Mouse (Mus musculus) liver, adult (tissue): ENCODE measurements around the gene Dohh.

ENCODE experiments used
- GATA4 ChIP-seq: IDR thresholded peaks from 2 replicates; pipeline ENCODE4 v1.6.1; 2014; ENCODE audit warnings: mild to moderate bottlenecking, low read length; ENCODE audit not compliant: insufficient replicate concordance

Gene Dohh

DNA sequence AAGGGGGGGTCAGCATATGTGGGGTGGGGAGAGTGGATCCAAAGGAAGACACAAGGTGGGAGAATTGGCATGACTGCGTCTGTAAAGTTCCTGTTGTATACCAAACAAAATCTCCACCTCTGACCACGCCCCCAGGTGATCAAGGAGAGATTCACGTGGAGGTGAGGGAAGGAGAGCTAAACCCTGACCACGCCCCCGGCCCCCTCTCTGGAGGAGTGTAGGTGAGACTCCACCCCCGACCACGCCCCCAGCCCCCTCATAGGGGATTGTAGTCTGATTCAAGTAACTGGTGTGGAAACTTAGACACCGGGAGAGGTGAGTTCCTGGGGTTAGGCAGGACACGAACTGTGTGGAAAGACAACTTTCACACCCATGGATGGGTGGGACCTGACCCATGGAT, 19.9 kb downstream of the Dohh start:
- TF ChIP-seq GATA4 = no peak

- peak; percentile 35; the same call in 1 of the 2 replicates for TF ChIP-seq GATA4
Measured at GRCm38 (mm10) chr10:81404720-81405119, 20.5 kb downstream of the Dohh start.

GRCm38 (mm10) chr10:81405588-81406201, 21.5 kb downstream of the Dohh start:
- TF ChIP-seq GATA4 = no peak

GRCm38 (mm10) chr10:81406504-81407440, 22.5 kb downstream of the Dohh start:
- TF ChIP-seq GATA4 = no peak

GRCm38 (mm10) chr10:81407539-81408423, 23.6 kb downstream of the Dohh start:
- peak; percentile 82; the same call in 1 of the 2 replicates for TF ChIP-seq GATA4

DNA sequence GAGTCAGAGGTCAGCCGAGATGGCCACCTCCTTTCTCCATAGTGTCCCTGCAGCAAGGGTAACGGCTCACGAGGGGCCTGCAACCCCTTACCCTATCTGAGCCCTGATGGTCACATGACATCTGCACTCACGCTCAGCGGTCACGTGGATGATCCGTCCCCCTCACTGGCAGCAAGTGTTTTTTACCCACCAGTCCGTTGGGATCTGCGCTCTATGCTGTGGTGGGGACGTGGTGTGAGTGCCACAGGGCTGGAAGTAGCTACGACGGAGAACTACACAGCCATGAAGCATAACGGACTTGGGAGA, 24.1 kb downstream of the Dohh start:
- no peak for TF ChIP-seq GATA4

DNA sequence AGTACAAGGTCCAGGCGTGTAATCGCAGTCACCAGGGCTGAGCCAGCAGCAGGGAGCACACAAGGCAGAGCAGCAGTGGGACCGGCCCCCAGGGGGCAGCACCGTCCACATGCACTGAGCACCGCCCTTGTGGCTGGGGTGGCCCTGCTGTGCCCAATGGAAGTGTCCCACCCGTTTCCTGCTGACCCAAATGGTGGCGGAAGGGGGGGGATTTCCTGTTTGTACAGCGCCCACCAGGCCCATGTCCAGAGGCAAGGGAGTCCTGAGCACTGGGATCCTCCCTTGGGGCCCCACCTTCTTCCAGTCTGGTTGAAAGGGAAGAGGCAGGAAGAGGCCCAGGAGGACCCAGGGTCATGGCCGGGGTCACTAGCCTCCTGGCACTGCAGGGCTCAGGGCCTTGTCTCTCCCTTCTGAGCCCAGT, 24.7 kb downstream of the Dohh start:
- peak; percentile 54; the same call in 1 of the 2 replicates for TF ChIP-seq GATA4

GRCm38 (mm10) chr10:81409330-81409729, 25.1 kb downstream of the Dohh start:
- TF ChIP-seq GATA4 = no peak

DNA sequence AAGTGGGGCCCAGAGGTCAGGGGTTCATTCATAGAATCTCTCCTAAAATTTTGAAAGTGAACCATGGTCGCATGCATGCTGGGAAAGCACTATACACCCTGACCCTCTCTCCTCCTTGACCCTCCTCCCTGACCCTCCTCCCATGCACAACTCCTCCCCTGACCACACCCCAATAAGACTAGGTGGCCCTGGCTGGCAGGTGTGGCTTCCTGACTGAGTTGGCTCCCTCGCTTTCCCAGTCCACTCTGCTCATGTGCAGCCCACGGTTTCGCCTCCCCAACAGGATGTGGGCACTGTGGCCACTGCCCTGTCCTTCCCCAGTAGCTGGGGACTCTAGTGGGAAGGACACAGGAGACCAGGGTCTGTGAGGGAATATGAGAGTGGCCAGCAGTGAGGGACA, 26.1 kb downstream of the Dohh start:
- TF ChIP-seq GATA4 = no peak

- no peak for TF ChIP-seq GATA4
Measured at GRCm38 (mm10) chr10:81410981-81411380, 26.8 kb downstream of the Dohh start.

- 0 out of 2 replicates have a peak, but pooled peaks have one; percentile 10 for TF ChIP-seq GATA4
Measured at GRCm38 (mm10) chr10:81411471-81412400, 27.5 kb downstream of the Dohh start.

DNA sequence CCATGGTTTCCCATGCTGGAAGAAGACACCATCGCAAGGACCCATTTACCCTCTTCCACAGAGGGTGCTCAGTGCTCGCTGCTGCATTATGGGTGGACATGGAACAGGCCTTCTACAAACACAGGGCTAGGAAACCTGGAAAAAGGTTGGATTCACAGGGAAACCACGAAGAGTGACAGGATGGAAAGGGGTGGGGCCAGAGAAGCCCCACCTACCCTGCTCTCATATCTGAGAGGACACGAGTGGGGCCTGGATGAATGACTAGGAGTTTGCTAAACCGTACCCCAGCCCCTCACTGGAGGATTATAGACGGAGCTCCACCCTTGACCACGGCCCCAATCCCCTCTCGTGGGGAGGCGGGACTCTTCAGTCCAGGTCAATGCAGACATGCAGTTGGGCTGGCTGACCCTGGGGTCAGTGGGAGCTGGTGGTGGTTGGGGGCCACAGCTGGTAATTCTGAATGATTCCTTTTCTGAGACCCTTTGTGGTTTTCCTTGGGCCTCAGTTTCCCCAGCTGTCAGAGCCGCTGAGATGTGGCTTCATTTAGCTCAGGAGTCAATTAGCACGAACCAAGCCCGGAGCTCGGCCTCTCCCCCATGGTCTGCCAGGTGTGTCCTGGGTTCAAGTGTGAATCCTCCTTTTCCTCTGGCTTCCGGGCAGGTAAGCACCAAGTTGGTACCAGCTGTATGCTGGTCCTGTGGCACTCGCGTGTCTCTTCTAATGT, 28.5 kb downstream of the Dohh start:
- TF ChIP-seq GATA4 = no peak
